Mouse (Mus musculus): ENCODE data around the gene Srms.

- no peak for TF ChIP-seq EP300 (optimal IDR thresholded peaks at IDR 0.05)
- TF ChIP-seq CTCF (IDR thresholded peaks at IDR 0.05; ENCODE audit: low read depth), result no peak
These were observed 21.0 kb downstream of the Srms start for GRCm38 (mm10) chr2:181191936-181192335.
